Mouse (Mus musculus) heart, adult 9 months (tissue): ENCODE results near the gene V1ra8.
"Not testable (repeated sequence)": the region's sequence is repeated elsewhere in the genome, so short reads cannot be mapped to it uniquely, and the experiment has no call there.

ENCODE experiments used
- DNase-seq, 2 experiments: peaks; one replicate each; pipeline ENCODE4 v3.0.0; 2022; ENCODE audit warnings: low spot score in 2 of 2

Gene V1ra8

DNA sequence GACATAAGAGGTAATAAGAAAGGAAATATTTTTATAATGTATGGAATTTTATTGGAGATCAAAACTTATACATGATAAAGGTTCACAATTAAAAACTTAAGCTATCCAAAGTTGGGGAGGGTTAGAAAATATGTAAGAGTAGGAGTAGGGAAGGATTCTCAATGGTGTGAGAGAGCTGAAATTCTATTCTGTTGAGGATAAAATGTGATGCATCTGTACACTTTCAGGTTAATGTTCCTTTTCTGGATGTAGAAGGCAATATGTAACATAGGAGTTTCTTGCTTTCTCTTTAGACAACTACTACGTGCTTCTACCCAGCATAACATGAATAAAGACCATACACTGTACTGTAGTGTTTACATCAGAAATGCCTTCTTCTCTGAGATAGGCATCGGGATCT lies at the start of gene V1ra8:
Gene V1ra8, plus strand, starts transcription at position 301 of the 400 bp plus-strand sequence.
- DNase-seq = not testable (repeated sequence)

DNA sequence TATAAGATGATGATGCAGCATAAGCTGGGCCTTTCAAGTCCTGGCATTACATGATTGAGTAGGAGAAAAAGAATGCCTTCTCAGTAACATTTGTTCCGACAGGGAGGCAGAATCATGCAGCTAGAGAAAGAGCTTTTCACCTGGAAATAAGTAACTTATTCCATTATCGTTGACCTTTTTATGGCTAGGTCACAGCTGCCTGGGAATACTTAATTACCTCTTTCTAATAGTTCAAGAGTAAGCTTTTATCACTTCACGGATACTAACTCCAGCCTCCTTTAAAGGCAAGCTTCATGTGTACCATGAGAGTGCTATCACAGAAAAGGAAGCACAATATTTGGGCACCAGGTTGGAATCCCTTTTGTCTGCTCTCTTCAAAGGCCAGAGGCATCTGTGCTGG lies 42.5 kb upstream of the V1ra8 start:
- no peak for DNase-seq

DNA sequence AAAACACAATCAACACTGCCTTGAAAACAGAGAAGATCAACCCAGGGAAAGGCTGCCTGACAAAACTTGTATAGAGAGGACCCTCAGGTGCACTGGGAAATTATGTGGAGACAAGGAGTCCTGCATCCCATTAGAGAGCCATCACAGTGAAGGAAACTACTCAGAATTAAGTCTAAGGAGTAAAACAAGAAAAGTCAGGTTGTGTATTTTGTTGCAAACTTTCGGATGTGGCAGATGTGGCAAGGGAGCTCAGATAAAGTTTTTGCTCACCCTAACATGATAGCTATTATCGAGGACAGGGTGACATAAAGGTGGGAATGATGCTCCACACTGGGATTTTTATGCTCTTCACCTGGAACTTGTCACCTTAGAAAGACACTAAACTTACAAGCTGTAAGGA lies 28.1 kb upstream of the V1ra8 start, which contains the start of gene Vmn1r52:
Gene Vmn1r52, plus strand, starts transcription at position 301 of the 400 bp plus-strand sequence.
- DNase-seq = no peak

DNA sequence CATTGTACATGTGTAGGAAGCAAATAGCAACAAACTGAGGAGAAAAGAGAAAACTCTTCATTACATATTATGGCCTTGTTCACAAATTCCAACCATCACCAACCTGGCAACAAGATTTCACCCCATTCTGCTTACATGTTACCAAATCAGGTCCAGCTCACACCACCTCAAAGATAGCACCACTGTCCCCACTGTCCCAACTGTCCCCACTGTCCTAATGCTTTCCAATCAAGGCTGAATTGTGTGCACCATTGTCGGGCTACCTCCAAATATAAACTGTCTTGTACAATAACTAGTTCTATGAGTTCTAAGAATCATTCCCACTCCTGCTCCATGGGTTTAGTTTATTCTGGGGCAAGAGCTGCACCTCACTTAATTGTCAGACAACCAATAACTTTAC lies 21.7 kb downstream of the V1ra8 start, which contains the start of gene Vmn1r53:
Gene Vmn1r53, minus strand, starts transcription at position 101 of the 400 bp plus-strand sequence.
- DNase-seq = no peak

DNA sequence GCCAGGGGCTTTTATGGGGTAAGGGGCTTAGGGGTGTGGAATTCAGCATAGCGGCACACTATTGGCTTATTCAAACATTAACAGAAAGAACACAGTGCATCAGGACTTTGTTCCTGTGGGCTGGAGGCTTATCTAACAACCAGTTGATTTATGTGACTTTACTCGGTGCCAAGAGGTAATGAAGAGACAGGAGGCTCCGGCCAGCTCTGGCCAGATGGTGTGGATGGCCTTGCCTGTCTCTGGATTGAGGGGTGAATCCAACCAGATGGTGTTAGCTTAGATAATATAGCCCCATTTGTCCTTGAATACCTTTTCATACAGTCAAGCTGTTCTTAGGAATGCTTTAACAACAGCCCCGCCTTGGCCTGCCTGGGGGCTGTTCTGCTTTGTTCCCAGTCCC lies 29.5 kb downstream of the V1ra8 start:
- DNase-seq = not testable (repeated sequence)

DNA sequence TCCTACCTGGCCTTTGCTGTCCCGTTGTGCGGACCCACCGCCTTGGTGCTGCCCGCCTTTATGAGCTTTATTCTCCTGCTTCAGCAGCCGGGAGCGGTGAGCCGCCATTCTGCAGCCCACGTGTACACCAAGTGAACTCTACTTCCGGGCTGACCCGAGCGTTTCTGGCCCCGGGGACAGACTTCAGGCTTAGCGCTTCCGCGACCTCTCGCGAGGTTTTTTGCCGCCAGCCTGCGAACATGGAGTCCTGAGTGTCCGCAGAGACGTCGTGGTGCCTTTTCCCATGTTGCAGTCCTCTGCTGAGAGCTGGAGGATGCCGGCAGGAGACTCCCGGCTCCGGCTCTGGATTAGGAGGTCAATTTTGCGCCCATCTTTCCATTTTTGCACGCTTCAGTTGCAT lies 30.1 kb downstream of the V1ra8 start:
- DNase-seq = no peak

DNA sequence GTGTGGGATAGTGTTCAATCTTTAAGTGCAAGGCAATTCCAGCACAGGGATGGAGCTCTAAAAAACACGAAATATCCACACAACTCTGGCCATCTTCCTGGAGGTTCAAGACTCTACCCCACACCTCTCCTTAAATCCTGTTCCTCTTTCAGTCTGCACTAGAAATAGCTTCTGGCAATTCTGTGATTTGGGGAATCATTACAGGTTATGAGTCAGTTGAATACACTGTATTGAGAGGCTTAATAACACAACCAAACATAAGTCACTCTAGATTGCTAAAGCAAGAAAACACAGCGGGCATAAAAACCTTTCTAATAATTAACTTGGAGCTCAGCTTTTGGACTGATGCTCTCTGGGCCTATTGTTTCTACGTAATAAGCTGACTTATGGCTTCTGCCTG lies 41.4 kb downstream of the V1ra8 start:
- DNase-seq = no peak

DNA sequence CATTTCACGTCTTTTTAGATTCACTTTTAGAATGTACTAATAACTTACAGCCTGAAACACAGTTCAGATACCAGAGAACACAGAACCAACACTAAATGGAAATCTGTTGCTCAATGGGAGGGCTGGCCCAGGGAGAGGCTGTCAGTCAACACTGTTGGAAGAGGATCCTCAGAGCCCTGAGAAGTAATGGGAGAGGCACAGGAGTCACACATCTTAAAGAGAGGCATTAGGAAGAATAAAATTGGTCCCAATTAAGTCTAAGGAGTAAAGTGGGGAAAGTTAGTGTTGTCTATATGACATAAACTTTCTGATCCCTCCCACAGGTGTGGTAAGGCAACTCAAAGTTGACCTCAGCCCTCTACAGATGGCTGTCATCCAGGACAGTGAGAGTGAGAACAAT lies 43.4 kb downstream of the V1ra8 start, which contains the start of gene Vmn1r54:
Gene Vmn1r54, plus strand, starts transcription at position 301 of the 400 bp plus-strand sequence.
- DNase-seq = no peak
